Mouse (Mus musculus): Measurements from ENCODE around the gene Synm.
A peak's percentile ranks its signal among the peaks of the same experiment; 100 is the strongest.

The Synm gene

GRCm38 (mm10) chr7:67747731-67748305 lies 11.7 kb downstream of the Synm start:
- DNase-seq: no peak

- DNase-seq: no peak
Measured at GRCm38 (mm10) chr7:67741706-67742105, 17.8 kb downstream of the Synm start.

GRCm38 (mm10) chr7:67740796-67741195 lies 18.7 kb downstream of the Synm start:
- no peak for DNase-seq

GRCm38 (mm10) chr7:67740382-67740781 lies 19.2 kb downstream of the Synm start:
- DNase-seq: no peak

GRCm38 (mm10) chr7:67732276-67732675 lies 27.3 kb downstream of the Synm start:
- no peak for DNase-seq

GRCm38 (mm10) chr7:67730431-67731110 lies 29.0 kb downstream of the Synm start:
- no peak for DNase-seq

DNA sequence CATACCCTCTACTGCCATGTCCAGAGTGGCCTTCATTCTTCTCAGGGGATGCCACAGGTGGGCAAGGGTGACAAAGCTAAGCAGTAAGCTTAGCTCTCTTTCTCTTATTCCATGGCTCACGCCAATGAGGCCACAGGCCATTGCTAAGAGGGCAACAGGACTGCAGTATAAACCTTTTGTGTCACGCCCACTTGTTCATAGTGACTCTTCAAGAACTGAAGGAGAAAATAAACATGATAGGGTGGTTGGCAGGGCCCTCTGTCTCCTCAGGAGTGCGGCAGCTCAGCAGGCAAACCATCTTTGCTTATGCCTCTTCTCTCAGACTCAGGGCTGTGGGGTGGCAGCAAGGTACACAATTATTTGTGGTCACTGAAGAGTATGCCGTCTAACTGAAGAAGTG lies 30.7 kb downstream of the Synm start:
- DNase-seq: no peak

- no peak for DNase-seq
Measured at GRCm38 (mm10) chr7:67728203-67728602, 31.3 kb downstream of the Synm start.

DNA sequence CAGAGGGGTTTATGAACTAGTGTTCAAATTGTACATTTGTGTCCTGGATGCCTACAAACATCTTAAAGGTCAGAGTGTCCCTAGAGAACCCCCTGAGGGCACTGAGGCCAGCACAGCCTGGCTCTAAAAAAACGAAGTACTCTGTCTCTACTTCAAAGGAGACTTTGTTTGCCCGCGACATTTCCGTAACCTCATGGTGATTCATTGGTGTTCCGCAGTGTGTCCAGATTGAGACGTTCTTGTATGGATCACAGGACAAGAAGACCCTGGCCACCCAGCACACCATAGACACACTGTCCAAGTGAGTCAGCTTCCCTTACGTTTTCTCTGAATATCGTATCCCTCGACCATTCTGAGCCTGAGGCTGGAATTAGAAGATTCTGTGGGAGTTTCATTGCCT lies 34.5 kb downstream of the Synm start:
- no peak for DNase-seq

DNA sequence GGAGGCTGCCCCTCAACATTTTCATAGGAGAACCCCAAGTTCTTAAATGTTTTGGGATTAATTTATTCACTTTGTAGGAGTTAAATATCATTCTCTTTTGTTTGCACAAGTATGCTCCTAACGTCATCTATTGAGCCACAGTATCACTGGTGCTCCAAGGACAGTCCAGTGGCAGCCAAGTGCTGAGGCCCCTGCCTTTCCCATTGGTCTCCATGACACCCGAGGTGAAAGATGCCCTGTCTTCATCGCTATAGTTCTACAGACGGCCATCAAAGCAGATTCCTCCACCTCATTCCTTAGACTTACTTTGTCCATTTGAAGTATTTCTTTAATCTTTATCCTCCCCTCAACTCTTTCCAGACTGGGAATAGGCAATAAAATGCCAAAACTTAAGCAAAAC lies 35.0 kb downstream of the Synm start:
- no peak for DNase-seq

DNA sequence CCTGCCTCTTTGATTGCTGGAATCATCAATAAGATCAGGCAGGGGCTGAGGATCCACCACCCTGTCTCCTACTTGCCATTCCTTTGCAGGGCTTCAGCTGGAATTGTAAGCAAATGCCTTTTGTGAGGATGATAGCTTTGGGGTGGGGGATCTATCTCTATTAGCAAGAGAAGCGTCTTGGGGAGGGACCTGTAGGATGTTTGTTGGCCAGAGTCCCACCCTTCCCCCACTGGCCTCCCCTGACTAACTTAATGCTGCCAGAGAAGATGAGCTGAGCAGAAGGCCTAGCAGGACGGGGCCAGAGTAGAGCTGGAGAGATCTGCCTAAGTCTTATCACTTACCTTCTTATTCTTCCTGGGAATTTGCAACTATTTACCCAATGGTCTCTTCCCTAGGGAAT lies 37.4 kb downstream of the Synm start:
- DNase-seq: no peak

DNA sequence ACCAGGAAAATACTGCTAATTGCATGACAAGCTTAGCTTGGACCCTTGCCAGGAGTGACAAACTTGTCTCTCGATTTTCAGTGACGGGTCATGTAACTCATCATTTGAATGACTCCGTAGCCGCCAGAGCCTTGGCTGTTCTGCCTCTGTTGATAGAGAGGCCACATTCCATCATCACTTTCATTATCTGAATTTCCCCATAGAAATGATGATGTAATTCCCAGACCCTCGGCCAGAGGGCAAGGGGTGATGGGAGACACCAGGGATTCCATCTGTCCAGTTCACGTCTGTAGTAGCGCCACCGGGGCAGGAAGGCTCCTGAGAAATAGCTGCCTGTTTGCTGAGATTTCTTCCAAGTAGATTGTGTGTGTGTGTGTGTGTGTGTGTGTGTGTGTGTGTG lies 40.7 kb downstream of the Synm start:
- DNase-seq: no peak

DNA sequence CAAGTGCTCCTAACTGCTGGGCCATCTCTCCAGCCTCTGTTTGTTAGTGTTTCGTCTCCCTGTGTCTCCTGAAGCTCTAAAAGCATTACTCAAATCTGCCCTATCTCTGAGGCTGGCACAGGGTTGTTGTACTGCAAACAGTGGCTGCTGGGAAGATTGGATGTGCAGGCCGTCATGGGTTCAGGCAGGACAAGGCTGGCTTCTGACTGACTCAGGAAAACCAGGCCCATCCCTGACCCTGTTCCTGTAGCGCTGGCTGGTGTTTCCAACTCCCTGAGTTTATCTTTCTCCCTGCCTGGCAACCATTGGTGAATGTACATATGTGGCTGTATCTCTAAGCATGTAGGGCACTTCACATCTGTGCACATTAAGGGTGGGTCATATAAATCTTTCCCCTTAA lies 42.0 kb downstream of the Synm start:
- DNase-seq: no peak

GRCm38 (mm10) chr7:67716925-67717324 lies 42.6 kb downstream of the Synm start:
- DNase-seq: no peak

DNA sequence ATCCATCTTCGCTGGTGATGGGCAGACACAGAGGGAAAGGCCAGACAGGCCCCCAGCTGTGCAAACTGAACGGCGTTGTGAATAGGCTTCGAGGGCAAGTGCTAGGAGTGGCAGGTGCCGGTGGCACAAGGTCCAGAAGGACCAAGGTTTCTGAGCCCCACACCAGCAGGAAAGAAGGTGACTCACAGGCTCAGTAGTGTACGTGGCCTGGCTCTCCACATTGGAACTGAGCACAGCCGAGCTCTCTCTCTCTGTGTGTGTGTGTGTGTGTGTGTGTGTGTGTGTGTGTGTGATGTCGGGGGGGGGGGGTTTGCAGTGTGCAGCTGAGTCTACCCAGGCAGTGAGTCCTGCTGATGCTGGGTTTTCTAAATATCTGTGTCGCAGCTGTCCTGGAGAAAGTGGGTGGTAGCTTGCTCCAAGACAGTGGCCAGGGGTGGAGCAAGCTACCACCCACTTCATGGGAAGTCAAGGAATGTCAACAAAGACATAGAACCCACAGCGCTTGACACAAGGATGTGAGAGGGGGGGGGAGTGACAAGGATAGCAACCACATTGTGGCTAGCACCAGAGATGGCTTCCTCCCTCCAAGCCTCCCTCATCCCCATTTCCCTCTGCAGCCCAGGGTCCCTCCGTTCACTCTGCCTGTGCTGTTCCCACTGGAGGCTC lies 43.2 kb downstream of the Synm start:
- DNase-seq: no peak

- DNase-seq: peak in 1 of 2 experiments; percentile 26
Measured at GRCm38 (mm10) chr7:67715176-67715575, 44.4 kb downstream of the Synm start.

- no peak for DNase-seq
Measured at GRCm38 (mm10) chr7:67713820-67714510, 45.6 kb downstream of the Synm start.

- DNase-seq: no peak
Measured at GRCm38 (mm10) chr7:67710216-67710615, 49.3 kb downstream of the Synm start.

GRCm38 (mm10) chr7:67708160-67708559 lies 51.4 kb downstream of the Synm start:
- DNase-seq: no peak

DNA sequence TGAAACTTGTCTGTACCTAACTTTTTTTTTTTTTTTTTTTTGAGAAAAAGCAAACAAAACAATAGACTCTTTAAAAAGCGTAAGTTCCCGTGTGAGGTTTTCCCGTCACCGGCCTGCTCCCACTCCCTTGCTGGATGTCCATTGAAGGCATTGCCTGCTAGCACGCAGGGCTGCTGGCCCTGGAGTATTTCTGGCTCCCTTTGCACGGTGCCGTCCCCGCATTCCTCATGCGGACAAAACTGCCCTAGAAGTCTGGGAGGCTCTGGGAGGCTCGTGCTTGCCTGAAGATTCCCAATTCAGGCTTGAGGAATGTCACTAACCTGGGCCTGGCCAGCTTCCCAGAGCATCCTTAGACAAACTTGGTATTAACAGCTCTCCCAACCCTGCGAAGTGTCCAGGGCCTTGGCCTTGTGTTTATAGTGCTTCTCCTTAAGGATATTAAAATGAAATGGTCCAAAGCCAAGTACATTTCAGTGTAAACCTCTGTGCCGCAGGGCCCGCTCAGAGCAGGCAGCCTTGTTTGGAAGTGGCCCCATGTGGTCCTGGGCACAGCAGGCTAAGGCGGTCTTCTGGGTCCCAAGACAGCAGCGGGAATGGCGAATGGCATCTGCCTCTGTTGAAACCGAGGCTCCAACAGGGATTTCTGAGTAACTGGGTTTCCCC lies 58.2 kb downstream of the Synm start:
- DNase-seq: no peak

- DNase-seq: peak; percentile 25 to 50
Measured at GRCm38 (mm10) chr7:67700846-67701245, 58.7 kb downstream of the Synm start.

GRCm38 (mm10) chr7:67699301-67699700 lies 60.2 kb downstream of the Synm start:
- no peak for DNase-seq
